Mouse (Mus musculus) forebrain, embryonic 10.5 days (tissue): Measurements from ENCODE around the gene Nlrc5. TPM values are rescaled to one million over a fixed set of nuclear protein-coding genes. Genes with fewer than 3 reads are reported as not detected.
A peak's percentile ranks its signal among the peaks of the same experiment; 100 is the strongest.

Source experiments
- DNase-seq: peaks from one replicate; pipeline ENCODE4 v3.0.0-alpha.2; 2017; ENCODE audit warnings: low spot score; ENCODE audit errors: extremely low spot score
- H3K27ac ChIP-seq: fragments of 300-500 bp; sonication (generic); 2 replicates; pipeline ENCODE4 v1.5.1; 2016; ENCODE audit warnings: mild to moderate bottlenecking
- H3K27me3 ChIP-seq: fragments of 300-500 bp; sonication (generic); 2 replicates; pipeline ENCODE4 v1.6.1; 2016; ENCODE audit warnings: mild to moderate bottlenecking; ENCODE audit not compliant: poor library complexity, severe bottlenecking
- H3K36me3 ChIP-seq: fragments of 300-500 bp; sonication (generic); replicated peaks from 2 replicates; pipeline ENCODE4 v1.6.1; 2016; ENCODE audit warnings: mild to moderate bottlenecking, moderate library complexity
- H3K4me1 ChIP-seq: fragments of 300-500 bp; sonication (generic); 2 replicates; pipeline ENCODE4 v1.6.1; 2016
- H3K4me3 ChIP-seq: fragments of 300-500 bp; sonication (generic); 2 replicates; pipeline ENCODE4 v1.5.1; 2016; ENCODE audit warnings: mild to moderate bottlenecking, moderate library complexity
- H3K9me3 ChIP-seq: fragments of 300-500 bp; sonication (generic); 2 replicates; pipeline ENCODE4 v1.6.1; 2016; ENCODE audit warnings: mild to moderate bottlenecking, moderate library complexity
- WGBS: fragments of 180-500 bp; shearing (Covaris S2); methylation state at CpG from one replicate; pipeline ENCODE4 v1.1.7; 2016; 5-methylcytosine and 5-hydroxymethylcytosine counted together
- polyA plus RNA-seq: library from polyadenylated mRNA; unstranded; fragments of >200 nt; fragmentation: Nextera tagmentation; extraction: Ambion mirVana; gene quantifications from 2 replicates; pipeline ENCODE4 v1.2.1, GENCODE M21; 2016

Nlrc5 gene
- polyA plus RNA-seq, 1 experiment from 2014 or later, result 0.25 TPM

DNA sequence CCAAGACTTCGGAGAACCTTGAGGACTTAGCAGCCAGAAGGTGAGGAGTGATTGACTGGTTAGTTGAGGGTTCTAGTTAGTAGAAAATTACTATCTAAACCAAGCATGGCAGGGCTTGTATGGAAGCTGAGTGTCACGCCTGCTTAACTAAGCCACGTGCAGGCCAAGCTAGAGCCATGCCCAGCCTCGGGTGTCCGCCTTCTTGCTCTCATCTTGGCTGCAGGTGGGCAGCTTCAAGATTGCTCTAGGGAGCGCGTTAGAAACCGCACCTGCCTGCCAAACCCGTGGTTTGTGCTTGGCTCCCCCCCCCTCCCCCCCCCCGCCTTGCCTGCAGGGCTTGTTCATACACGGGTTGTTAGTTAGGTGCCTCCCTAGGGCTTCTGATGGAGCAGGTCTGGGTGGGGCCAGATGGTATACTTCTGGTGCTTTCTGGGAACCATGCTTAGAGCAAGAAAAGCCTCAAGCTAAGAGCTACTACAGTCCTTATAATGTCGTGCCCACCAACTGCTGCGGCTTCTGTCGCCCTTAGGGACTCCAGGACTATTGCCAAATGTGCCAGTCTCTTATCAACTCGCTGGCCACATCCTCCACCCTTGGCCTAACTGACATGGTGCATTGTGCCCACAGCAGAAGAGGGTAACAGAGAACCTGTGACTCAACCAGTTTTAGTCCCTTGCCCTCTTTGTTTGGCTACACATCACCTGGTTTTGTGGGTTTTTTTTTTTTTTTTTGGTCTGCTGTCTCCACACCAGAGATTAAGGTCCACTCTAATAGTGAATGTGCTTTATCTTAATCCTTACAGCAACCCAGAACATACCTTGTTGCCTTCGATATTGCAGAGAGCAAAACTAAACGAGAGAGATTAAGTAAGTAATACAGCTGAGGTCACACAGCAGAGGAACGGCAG lies 107.0 kb downstream of the Nlrc5 start:
- H3K27me3 ChIP-seq, result peaks cover 3% of the 10 kb centered on the region; the same call in 1 of the 2 replicates
- 0 out of 2 replicates have a peak, but pooled peaks cover 8% of the 10 kb centered on the region for H3K4me1 ChIP-seq
- DNase-seq, result no peak
- H3K27ac ChIP-seq, result no peak overlapping the region
- WGBS, result 84% methylated on average over 18 of the region's 18 CpGs
- H3K4me3 ChIP-seq, result no peak overlapping the region
- H3K9me3 ChIP-seq, result no peaks in the 10 kb centered on the region
- H3K36me3 ChIP-seq, result no peaks in the 10 kb centered on the region

DNA sequence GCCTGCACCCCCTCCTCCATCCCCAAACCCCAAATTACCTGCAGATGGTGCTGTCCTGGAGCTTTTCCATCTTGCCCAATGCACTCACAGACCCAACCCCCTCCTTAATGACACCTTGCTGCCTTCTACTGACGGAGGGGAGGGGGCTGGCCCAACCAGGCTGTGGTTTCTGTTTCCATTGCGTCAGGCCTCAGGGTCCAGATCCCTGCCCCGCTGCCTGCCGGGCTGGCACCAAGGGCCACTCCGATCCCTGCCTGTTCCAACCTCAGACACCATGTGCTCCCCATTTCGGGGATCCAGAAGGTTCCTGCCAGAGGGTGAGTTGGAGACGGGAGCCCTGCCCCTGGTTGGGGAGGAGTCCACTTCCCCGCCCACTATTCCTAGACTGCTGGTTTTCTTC lies 109.8 kb downstream of the Nlrc5 start:
- no peaks in the 10 kb centered on the region for H3K9me3 ChIP-seq
- no peaks in the 10 kb centered on the region for H3K36me3 ChIP-seq
- H3K27me3 ChIP-seq, result no peaks in the 10 kb centered on the region
- DNase-seq, result no peak
- WGBS, result 64% methylated on average over 8 of the region's 8 CpGs
- 0 out of 2 replicates have a peak overlapping the region, but pooled peaks have one; percentile 30 for H3K27ac ChIP-seq
- no peak overlapping the region for H3K4me3 ChIP-seq
- peaks cover 10% of the 10 kb centered on the region for H3K4me1 ChIP-seq

DNA sequence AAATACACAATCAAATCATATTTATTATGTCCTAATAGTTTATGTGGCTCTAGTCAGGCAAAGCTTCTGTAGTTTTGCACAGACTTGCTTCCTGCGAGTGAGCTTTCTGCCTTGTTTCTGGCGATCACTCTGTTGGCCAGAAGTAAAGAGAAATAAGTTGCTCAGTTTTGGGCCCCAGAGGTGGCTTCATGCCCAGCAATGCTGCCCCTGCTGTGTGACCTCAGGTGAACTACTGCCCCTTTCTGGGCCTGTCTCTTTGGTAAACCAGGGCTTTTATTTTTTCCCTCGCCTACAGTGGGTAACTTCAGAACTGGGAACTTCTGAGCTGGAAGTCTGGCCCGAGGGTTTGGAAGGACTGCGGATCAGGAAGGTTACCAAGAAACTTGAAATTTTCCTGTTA lies 114.9 kb downstream of the Nlrc5 start:
- H3K36me3 ChIP-seq, result no peaks in the 10 kb centered on the region
- no peaks in the 10 kb centered on the region for H3K27me3 ChIP-seq
- H3K9me3 ChIP-seq, result no peaks in the 10 kb centered on the region
- peak overlapping the region; percentile 41; the same call in 1 of the 2 replicates for H3K27ac ChIP-seq
- no peak overlapping the region for H3K4me3 ChIP-seq
- peaks cover 54% of the 10 kb centered on the region for H3K4me1 ChIP-seq
- DNase-seq, result no peak
- WGBS, result 61% methylated on average over 5 of the region's 5 CpGs

DNA sequence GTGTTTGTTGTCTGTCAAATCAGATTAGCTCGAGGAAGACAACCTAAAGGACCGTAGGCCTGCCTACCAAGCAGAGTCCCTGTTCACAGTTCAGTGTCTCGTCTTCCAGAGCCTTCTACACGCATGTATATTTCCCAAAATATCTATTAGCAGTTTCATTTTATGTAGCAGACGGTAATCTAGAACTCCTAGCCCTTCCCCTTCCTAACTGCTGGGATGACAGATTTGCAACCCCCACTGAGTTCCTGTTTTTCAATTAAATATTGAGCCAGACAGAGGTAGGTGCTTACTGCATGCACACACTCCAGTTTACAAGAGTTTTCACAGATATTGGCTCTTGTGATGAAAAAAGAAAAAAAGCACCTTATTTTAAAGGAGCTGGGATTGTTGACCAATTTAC lies 115.3 kb downstream of the Nlrc5 start:
- no peaks in the 10 kb centered on the region for H3K9me3 ChIP-seq
- peaks cover 54% of the 10 kb centered on the region for H3K4me1 ChIP-seq
- H3K27me3 ChIP-seq, result no peaks in the 10 kb centered on the region
- peak overlapping the region; percentile 90 for H3K27ac ChIP-seq
- H3K4me3 ChIP-seq, result no peak overlapping the region
- H3K36me3 ChIP-seq, result no peaks in the 10 kb centered on the region
- 55% methylated on average over 5 of the region's 5 CpGs for WGBS
- no peak for DNase-seq

DNA sequence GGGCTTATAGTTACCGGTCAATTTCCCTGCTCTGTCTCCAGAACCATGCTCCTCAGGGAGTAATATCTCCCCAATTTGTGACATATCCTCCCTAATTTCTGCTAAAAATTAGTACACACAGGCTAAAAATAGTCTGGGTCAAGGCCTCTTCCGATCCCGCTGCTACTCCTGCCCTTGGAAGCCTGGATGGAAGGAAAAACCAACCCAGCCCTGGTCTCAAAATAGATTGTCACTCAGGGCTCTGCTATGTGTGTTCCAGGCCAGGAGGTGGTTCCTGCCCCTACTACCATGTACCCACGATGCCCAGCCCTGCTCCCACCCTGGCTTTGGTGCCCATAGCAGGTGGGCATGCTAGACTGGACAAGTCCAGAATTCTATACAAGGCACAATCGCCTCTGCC lies 115.8 kb downstream of the Nlrc5 start:
- no peak for DNase-seq
- 91% methylated on average over 5 of the region's 5 CpGs for WGBS
- no peak overlapping the region for H3K4me3 ChIP-seq
- H3K4me1 ChIP-seq, result peaks cover 54% of the 10 kb centered on the region
- peak overlapping the region; percentile 90 for H3K27ac ChIP-seq
- no peaks in the 10 kb centered on the region for H3K9me3 ChIP-seq
- H3K27me3 ChIP-seq, result no peaks in the 10 kb centered on the region
- H3K36me3 ChIP-seq, result 0 out of 2 replicates have a peak, but pooled peaks cover 2% of the 10 kb centered on the region

DNA sequence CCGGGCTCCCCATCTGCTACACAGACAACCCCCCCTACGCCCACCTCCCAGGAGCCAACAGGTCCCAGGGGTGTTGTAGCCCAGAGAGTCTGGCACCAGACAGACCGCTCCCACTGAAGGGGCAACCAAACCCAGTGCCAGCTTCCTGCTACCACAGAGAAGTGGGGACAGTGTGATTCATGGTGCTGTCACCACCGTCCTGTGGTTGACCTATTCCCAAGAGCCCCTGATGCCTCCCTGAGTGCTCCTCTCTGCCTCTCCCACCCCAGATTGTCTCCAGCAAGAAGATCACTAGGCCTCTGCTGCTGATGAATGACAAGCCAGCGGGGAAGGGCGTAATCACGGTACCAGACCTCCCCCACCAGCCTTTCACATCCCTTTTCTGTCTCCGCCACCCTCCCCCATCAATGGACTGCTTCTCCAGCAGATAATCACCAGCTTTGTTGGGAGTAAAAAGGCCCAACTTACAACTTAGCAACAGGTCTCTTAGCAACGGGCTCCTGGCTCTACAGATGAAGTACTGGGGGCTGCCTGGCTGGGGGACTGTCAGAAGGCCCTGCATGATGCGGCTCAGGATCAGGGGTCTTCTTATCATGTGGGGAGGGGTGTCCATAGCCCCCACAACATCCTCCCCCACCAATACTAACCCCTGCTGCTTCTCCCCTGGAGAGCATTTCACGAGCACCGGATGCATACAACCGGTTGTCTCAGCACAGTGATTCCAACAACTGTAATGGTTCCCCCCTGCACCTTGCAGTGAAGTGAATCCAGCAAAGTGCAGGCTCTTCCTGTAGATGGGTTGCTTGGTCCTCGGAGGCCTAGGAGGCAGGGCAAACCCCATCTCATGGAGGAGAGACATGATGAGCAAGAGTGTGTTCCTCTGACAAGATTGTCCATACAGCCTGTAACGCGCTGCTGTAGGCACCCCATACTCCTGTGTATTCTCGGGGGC lies 117.6 kb downstream of the Nlrc5 start:
- DNase-seq, result peak; percentile 79
- WGBS, result 34% methylated on average over 17 of the region's 17 CpGs

DNA sequence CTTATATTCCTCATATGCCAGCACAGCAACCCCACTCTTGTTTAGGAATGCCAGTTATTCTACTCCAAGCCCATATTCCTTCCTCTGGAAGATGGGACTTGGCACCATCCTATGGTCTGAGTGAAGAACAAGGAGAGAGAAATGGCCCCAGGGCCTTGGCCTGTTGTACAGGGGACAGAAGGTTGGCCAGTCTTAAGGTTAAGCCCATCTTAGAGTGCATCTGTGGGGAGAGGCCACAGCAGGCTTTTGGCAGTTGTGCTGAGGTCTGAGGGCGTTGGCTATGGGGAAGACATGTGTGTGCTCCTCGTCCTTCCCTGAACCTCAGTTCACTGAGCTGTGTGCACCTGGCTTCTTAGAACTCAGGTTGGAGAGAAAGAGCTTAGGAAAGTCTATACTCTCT lies 118.5 kb downstream of the Nlrc5 start:
- H3K4me3 ChIP-seq, result no peak overlapping the region
- H3K27me3 ChIP-seq, result no peaks in the 10 kb centered on the region
- peaks cover 57% of the 10 kb centered on the region for H3K4me1 ChIP-seq
- H3K9me3 ChIP-seq, result no peaks in the 10 kb centered on the region
- 85% methylated on average over 2 of the region's 2 CpGs for WGBS
- peak overlapping the region; percentile 90 for H3K27ac ChIP-seq
- DNase-seq, result no peak
- H3K36me3 ChIP-seq, result 0 out of 2 replicates have a peak, but pooled peaks cover 2% of the 10 kb centered on the region

More for the DNA sequence above, 117.6 kb downstream of the Nlrc5 start:
- Histone ChIP-seq H3K9me3 (no peaks in the 10 kb centered on the region), H3K4me1 (peaks cover 49% of the 10 kb centered on the region), H3K27ac (peak overlapping the region; percentile 90), H3K27me3 (no peaks in the 10 kb centered on the region), H3K4me3 (peak overlapping the region; percentile 13), H3K36me3 (0 out of 2 replicates have a peak, but pooled peaks cover 2% of the 10 kb centered on the region)

DNA sequence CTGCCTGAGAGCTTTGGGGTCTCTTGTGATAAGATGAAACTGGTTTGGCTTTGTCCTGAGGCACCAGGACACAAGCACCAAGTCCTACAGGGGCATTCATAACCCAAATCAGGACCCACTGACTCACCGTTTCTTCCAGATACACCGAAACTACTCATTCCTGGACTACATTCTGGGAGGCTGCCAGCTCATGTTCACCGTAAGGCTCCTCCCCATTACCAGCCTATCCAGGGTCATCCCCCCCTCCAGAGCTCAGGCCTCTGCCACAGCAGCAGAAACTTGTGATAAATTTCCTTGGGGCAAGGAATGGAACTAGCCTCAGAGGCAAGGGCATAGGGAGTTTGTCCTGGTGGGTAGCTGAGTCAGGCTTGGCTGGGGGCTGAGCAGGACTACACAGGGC lies 123.1 kb downstream of the Nlrc5 start:
- Histone ChIP-seq H3K9me3 (no peaks in the 10 kb centered on the region), H3K4me3 (no peak overlapping the region), H3K36me3 (0 out of 2 replicates have a peak, but pooled peaks cover 2% of the 10 kb centered on the region), H3K27me3 (no peaks in the 10 kb centered on the region), H3K4me1 (peaks cover 39% of the 10 kb centered on the region), H3K27ac (peak overlapping the region; percentile 37; the same call in 1 of the 2 replicates)
- WGBS, result 85% methylated on average over 3 of the region's 3 CpGs
- no peak for DNase-seq

DNA sequence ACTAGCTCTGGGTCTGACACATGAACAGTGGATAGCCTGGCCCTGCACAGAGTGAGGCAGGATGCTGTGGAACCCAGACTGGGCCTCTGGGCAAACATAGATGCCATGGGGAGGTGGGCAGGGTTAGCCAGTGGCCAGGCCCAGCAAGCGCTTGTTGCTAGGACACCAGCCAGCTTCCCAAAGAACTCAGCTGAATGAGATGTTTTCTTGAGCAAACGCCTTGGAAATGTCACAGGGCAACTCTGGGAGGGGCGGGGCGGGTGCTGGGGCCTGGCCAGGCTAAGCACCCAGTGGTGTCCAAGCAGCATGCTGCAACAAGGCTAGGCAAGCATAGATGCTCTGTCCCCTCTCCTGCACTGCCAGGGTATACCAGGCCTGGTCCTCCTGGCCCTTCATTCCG lies 127.1 kb downstream of the Nlrc5 start:
- 69% methylated on average over 5 of the region's 5 CpGs for WGBS
- Histone ChIP-seq H3K27me3 (no peaks in the 10 kb centered on the region), H3K4me1 (peaks cover 38% of the 10 kb centered on the region), H3K4me3 (no peak overlapping the region), H3K9me3 (no peaks in the 10 kb centered on the region), H3K36me3 (peaks cover 5% of the 10 kb centered on the region; the same call in 1 of the 2 replicates), H3K27ac (peak overlapping the region; percentile 60)
- DNase-seq, result no peak

DNA sequence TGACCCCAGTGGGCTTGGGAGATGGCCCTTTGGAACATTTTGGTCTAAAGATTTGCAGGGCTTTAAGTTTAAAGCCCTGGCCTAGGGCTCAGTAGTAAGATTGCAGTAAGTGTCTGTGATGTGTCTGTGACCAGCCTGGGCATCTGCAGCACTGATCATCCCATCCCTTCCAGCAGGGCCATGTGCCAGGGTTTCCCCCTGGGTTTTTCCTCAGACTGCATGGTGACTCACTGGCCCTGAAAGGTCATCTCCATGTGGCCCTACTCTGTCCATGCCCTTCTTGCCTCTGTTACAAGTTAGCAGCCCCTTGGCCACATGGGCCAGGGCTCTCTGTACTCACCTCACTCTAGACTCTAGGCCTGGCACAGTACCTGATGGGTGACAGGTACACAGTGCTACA lies 130.3 kb downstream of the Nlrc5 start:
- H3K4me3 ChIP-seq, result no peak overlapping the region
- peaks cover 49% of the 10 kb centered on the region for H3K4me1 ChIP-seq
- H3K36me3 ChIP-seq, result peaks cover 8% of the 10 kb centered on the region
- H3K27ac ChIP-seq, result no peak overlapping the region
- H3K27me3 ChIP-seq, result no peaks in the 10 kb centered on the region
- DNase-seq, result no peak
- no peaks in the 10 kb centered on the region for H3K9me3 ChIP-seq

DNA sequence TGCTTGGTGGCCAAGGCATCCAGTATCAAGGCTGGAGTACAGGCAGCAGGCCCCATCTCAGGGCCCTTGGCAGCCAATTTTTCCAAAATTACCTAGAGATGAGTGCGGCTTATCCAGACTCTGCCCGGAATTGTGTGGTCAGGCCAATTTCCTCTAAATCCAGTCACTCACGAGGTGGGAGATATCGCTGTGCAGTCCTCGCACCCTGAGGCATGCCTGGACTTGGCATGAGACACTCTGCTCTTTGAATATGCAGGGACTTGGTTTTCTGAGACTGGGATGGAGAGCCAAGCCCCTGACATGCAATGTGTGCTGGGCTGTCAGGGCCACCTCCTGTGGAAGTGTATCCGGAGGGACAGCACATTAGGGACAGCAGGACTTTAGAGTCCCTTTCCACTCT lies 131.9 kb downstream of the Nlrc5 start:
- WGBS, result 80% methylated on average over 6 of the region's 6 CpGs
- Histone ChIP-seq H3K27me3 (no peaks in the 10 kb centered on the region), H3K4me3 (no peak overlapping the region), H3K9me3 (no peaks in the 10 kb centered on the region), H3K4me1 (peaks cover 56% of the 10 kb centered on the region), H3K36me3 (peaks cover 10% of the 10 kb centered on the region), H3K27ac (peak overlapping the region; percentile 81)
- no peak for DNase-seq

DNA sequence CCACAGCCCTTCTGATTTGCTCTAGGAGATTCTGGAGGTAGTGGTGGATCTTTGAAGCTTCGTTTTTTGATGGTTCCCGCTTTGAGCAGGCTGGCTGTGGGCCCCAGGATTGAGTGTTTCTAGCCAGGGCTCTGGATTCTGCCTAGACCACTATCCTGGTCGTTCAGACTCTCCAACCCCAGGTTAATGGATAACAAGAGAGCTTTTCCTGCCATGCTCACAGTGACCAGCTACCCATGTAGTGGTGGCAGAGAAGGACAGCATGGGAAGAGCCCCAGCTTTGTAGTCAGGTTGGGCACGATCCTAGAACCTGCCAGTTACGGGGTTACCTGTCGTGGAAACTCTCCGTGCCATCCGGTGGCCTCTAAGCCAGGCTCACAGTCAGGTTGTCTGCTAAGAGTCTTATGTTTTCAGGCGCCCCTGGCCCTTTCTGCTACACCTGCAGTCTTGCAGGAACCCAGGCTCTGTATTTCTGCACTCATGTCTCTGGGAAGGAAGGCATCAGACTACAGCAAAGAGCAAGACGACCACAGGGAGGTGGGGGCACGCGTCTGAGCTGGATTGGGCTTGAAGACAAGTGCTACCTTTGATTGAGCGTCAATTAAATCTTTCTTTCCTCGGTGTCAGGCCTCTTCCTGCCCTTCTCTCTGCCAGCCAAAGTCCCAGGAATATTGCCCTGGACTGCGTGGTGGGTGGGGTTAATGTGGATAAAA lies 132.4 kb downstream of the Nlrc5 start:
- no peaks in the 10 kb centered on the region for H3K27me3 ChIP-seq
- peak overlapping the region; percentile 81 for H3K27ac ChIP-seq
- no peaks in the 10 kb centered on the region for H3K9me3 ChIP-seq
- WGBS, result 61% methylated on average over 15 of the region's 15 CpGs
- peak; percentile 21 for DNase-seq
- peaks cover 12% of the 10 kb centered on the region for H3K36me3 ChIP-seq
- H3K4me3 ChIP-seq, result peak overlapping the region; percentile 12; the same call in 1 of the 2 replicates
- H3K4me1 ChIP-seq, result peaks cover 51% of the 10 kb centered on the region
